Mouse (Mus musculus) embryonic fibroblast, embryonic 13.5 days (primary cell): ENCODE measurements at regions not wholly inside any gene's neighbourhood (a gene's known extent, or its start where the extent isn't known, plus 50 kb on each side); places are given as distances from the start of the nearest gene placed in this dataset.

Source experiments
- CTCF ChIP-seq: IDR thresholded peaks from 2 replicates; pipeline ENCODE4 v1.5.1; 2011; ENCODE audit warnings: mild to moderate bottlenecking, control low read depth, low read length, moderate library complexity, borderline replicate concordance; ENCODE audit not compliant: insufficient read depth
- POLR2A ChIP-seq: IDR thresholded peaks from 2 replicates; pipeline ENCODE4 v1.6.1; 2011; ENCODE audit warnings: low read depth, mild to moderate bottlenecking, control low read depth, low read length, moderate library complexity

- TF ChIP-seq POLR2A (no peak), CTCF (no peak)
Observed at GRCm38 (mm10) chr9:112992937-112993336, 715.1 kb downstream of the Pdcd6ip start.
